Mouse (Mus musculus): Measurements from ENCODE around the gene Pisd. TPM values are rescaled to one million over a fixed set of nuclear protein-coding genes. Genes with fewer than 3 reads are reported as not detected.
A peak's percentile ranks its signal among the peaks of the same experiment; 100 is the strongest.
"Not testable (repeated sequence)": the region's sequence is repeated elsewhere in the genome, so short reads cannot be mapped to it uniquely, and the experiment has no call there.

Gene Pisd
- polyA plus RNA-seq, 1 experiment from 2014 or later, result 56.9 TPM

- WGBS, result 88% methylated on average over 4 of the region's 4 CpGs
- H3K4me1 ChIP-seq, result no peaks in the 10 kb centered on the region
- H3K27ac ChIP-seq, result no peak overlapping the region
- no peak for ATAC-seq (ENCODE audit: insufficient number of reproducible peaks, low FRiP score, low TSS enrichment, low read depth)
- H3K9ac ChIP-seq, result no peak overlapping the region
- no peak overlapping the region for H3K4me3 ChIP-seq
- no peaks in the 10 kb centered on the region for H3K9me3 ChIP-seq
- no peaks in the 10 kb centered on the region for H3K27me3 ChIP-seq
- peaks cover 24% of the 10 kb centered on the region for H3K36me3 ChIP-seq
- H3K4me2 ChIP-seq, result no peak overlapping the region
Observed at GRCm38 (mm10) chr5:32767636-32768373, 17.6 kb downstream of the Pisd start.

GRCm38 (mm10) chr5:32767004-32767403, 18.4 kb downstream of the Pisd start:
- Histone ChIP-seq H3K4me3 (no peak overlapping the region), H3K9me3 (no peaks in the 10 kb centered on the region), H3K4me1 (no peaks in the 10 kb centered on the region), H3K27ac (no peak overlapping the region), H3K36me3 (peaks cover 20% of the 10 kb centered on the region), H3K4me2 (no peak overlapping the region), H3K27me3 (no peaks in the 10 kb centered on the region), H3K9ac (no peak overlapping the region)
- ATAC-seq (ENCODE audit: insufficient number of reproducible peaks, low FRiP score, low TSS enrichment, low read depth), result no peak
- WGBS, result 94% methylated on average over 3 of the region's 3 CpGs

GRCm38 (mm10) chr5:32761566-32762140, 23.8 kb downstream of the Pisd start:
- no peak overlapping the region for H3K27ac ChIP-seq
- peaks cover 14% of the 10 kb centered on the region for H3K36me3 ChIP-seq
- H3K4me1 ChIP-seq, result no peaks in the 10 kb centered on the region
- no peak overlapping the region for H3K9ac ChIP-seq
- H3K4me2 ChIP-seq, result no peak overlapping the region
- no peaks in the 10 kb centered on the region for H3K27me3 ChIP-seq
- no peak overlapping the region for H3K4me3 ChIP-seq
- no peak for ATAC-seq (ENCODE audit: insufficient number of reproducible peaks, low FRiP score, low TSS enrichment, low read depth)
- no peaks in the 10 kb centered on the region for H3K9me3 ChIP-seq
- WGBS, result 88% methylated on average over 5 of the region's 5 CpGs

GRCm38 (mm10) chr5:32760787-32761186, 24.7 kb downstream of the Pisd start:
- Histone ChIP-seq H3K27me3 (no peaks in the 10 kb centered on the region), H3K9me3 (no peaks in the 10 kb centered on the region), H3K4me3 (no peak overlapping the region), H3K27ac (no peak overlapping the region), H3K4me1 (no peaks in the 10 kb centered on the region), H3K9ac (no peak overlapping the region), H3K36me3 (peaks cover 14% of the 10 kb centered on the region), H3K4me2 (no peak overlapping the region)
- no peak for ATAC-seq (ENCODE audit: insufficient number of reproducible peaks, low FRiP score, low TSS enrichment, low read depth)
- WGBS, result 70% methylated on average over 3 of the region's 3 CpGs

- H3K9ac ChIP-seq; H3K4me2 ChIP-seq; H3K9me3 ChIP-seq; H3K4me1 ChIP-seq; H3K4me3 ChIP-seq; ATAC-seq (ENCODE audit: insufficient number of reproducible peaks, low FRiP score, low TSS enrichment, low read depth); H3K27me3 ChIP-seq; H3K27ac ChIP-seq: not testable (repeated sequence)
- peaks cover 14% of the 10 kb centered on the region for H3K36me3 ChIP-seq
- WGBS, result 96% methylated on average over 18 of the region's 18 CpGs
Observed at GRCm38 (mm10) chr5:32760352-32760751, 25.1 kb downstream of the Pisd start.

- H3K4me2 ChIP-seq, result no peak overlapping the region
- H3K36me3 ChIP-seq, result peaks cover 13% of the 10 kb centered on the region
- H3K27me3 ChIP-seq, result no peaks in the 10 kb centered on the region
- no peak overlapping the region for H3K4me3 ChIP-seq
- no peaks in the 10 kb centered on the region for H3K9me3 ChIP-seq
- H3K4me1 ChIP-seq, result no peaks in the 10 kb centered on the region
- ATAC-seq (ENCODE audit: insufficient number of reproducible peaks, low FRiP score, low TSS enrichment, low read depth), result no peak
- 85% methylated on average over 2 of the region's 2 CpGs for WGBS
- no peak overlapping the region for H3K9ac ChIP-seq
- no peak overlapping the region for H3K27ac ChIP-seq
Observed at GRCm38 (mm10) chr5:32759662-32760061, 25.8 kb downstream of the Pisd start.

GRCm38 (mm10) chr5:32756141-32756540, 29.3 kb downstream of the Pisd start:
- H3K9me3 ChIP-seq, result no peaks in the 10 kb centered on the region
- H3K36me3 ChIP-seq, result no peaks in the 10 kb centered on the region
- no peaks in the 10 kb centered on the region for H3K4me1 ChIP-seq
- WGBS, result 95% methylated on average over 8 of the region's 8 CpGs
- ATAC-seq (ENCODE audit: insufficient number of reproducible peaks, low FRiP score, low TSS enrichment, low read depth), result no peak
- H3K4me3 ChIP-seq, result no peak overlapping the region
- no peaks in the 10 kb centered on the region for H3K27me3 ChIP-seq
- no peak overlapping the region for H3K4me2 ChIP-seq
- no peak overlapping the region for H3K27ac ChIP-seq
- H3K9ac ChIP-seq, result no peak overlapping the region

GRCm38 (mm10) chr5:32751736-32752135, 33.7 kb downstream of the Pisd start:
- WGBS, result 52% methylated on average over 2 of the region's 2 CpGs
- Histone ChIP-seq H3K4me2 (no peak overlapping the region), H3K27me3 (no peaks in the 10 kb centered on the region), H3K4me3 (no peak overlapping the region), H3K9ac (no peak overlapping the region), H3K9me3 (no peaks in the 10 kb centered on the region), H3K27ac (no peak overlapping the region), H3K36me3 (no peaks in the 10 kb centered on the region), H3K4me1 (no peaks in the 10 kb centered on the region)
- ATAC-seq (ENCODE audit: insufficient number of reproducible peaks, low FRiP score, low TSS enrichment, low read depth), result no peak

GRCm38 (mm10) chr5:32748936-32749335, 36.5 kb downstream of the Pisd start:
- no peaks in the 10 kb centered on the region for H3K36me3 ChIP-seq
- 91% methylated on average over 6 of the region's 6 CpGs for WGBS
- H3K9ac ChIP-seq, result no peak overlapping the region
- H3K4me3 ChIP-seq, result no peak overlapping the region
- no peaks in the 10 kb centered on the region for H3K9me3 ChIP-seq
- no peak overlapping the region for H3K4me2 ChIP-seq
- H3K27me3 ChIP-seq, result no peaks in the 10 kb centered on the region
- no peak overlapping the region for H3K27ac ChIP-seq
- no peak for ATAC-seq (ENCODE audit: insufficient number of reproducible peaks, low FRiP score, low TSS enrichment, low read depth)
- peaks cover 10% of the 10 kb centered on the region; the same call in 1 of the 2 replicates for H3K4me1 ChIP-seq

GRCm38 (mm10) chr5:32747650-32748375, 37.6 kb downstream of the Pisd start:
- H3K4me1 ChIP-seq, result peaks cover 10% of the 10 kb centered on the region; the same call in 1 of the 2 replicates
- ATAC-seq (ENCODE audit: insufficient number of reproducible peaks, low FRiP score, low TSS enrichment, low read depth), result no peak
- 61% methylated on average over 6 of the region's 6 CpGs for WGBS

GRCm38 (mm10) chr5:32745705-32746655, 39.5 kb downstream of the Pisd start:
- Histone ChIP-seq H3K9ac (0 out of 2 replicates have a peak overlapping the region, but pooled peaks have one; percentile 14), H3K4me3 (peak overlapping the region; percentile 36), H3K36me3 (no peaks in the 10 kb centered on the region), H3K9me3 (no peaks in the 10 kb centered on the region), H3K4me2 (peak overlapping the region; percentile 45), H3K27ac (peak overlapping the region; percentile 79), H3K27me3 (no peaks in the 10 kb centered on the region), H3K4me1 (peaks cover 10% of the 10 kb centered on the region; the same call in 1 of the 2 replicates)
- ATAC-seq (ENCODE audit: insufficient number of reproducible peaks, low FRiP score, low TSS enrichment, low read depth), result peak; percentile 70
- WGBS, result 17% methylated on average over 10 of the region's 10 CpGs

More at GRCm38 (mm10) chr5:32747650-32748375, 37.6 kb downstream of the Pisd start:
- Histone ChIP-seq H3K9me3 (no peaks in the 10 kb centered on the region), H3K27ac (no peak overlapping the region), H3K9ac (no peak overlapping the region), H3K4me2 (no peak overlapping the region), H3K4me3 (no peak overlapping the region), H3K27me3 (no peaks in the 10 kb centered on the region), H3K36me3 (no peaks in the 10 kb centered on the region)
